Mouse (Mus musculus): Measurements from ENCODE around the gene Ankrd55. TPM values are rescaled to one million over a fixed set of nuclear protein-coding genes. Genes with fewer than 3 reads are reported as not detected.

Gene Ankrd55
- polyA plus RNA-seq, 1 experiment from 2014 or later, result 0.92 TPM

DNA sequence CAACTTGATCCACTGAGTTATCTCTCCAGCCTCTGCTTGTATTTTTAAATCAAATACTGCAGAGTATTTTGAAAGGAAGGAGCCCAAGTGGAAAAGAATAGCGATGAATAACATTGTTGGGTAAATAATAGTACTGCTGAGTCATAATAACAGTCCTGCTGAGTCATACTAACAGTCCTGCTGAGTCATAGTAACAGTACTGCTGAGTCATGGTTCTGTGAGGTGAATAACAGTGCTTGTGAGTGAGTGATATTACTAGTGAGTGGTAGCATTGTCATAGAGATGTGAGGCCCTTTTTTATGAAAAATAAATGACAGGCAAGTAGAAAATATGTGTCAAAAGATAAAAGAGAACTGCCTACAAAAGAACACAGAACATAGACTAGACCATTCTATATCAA lies 1.1 kb upstream of the Ankrd55 start:
- H3K9me3 ChIP-seq (ENCODE audit: control insufficient read depth, low read length), result peaks cover 7% of the 10 kb centered on the region; the same call in 1 of the 2 replicates
- no peak overlapping the region for H3K4me3 ChIP-seq (ENCODE audit: low read depth, low read length)
- no peaks in the 10 kb centered on the region for H3K36me3 ChIP-seq (ENCODE audit: control insufficient read depth, insufficient read depth, low read length)
- H3K27ac ChIP-seq (replicated peaks; ENCODE audit: low read depth, low read length), result no peak overlapping the region
- DNase-seq (ENCODE audit: low spot score) (no peak), ATAC-seq (ENCODE audit: low read depth) (no peak)
- H3K4me2 ChIP-seq (ENCODE audit: low read depth, low read length), result no peak overlapping the region
- H3K4me1 ChIP-seq (ENCODE audit: control insufficient read depth, insufficient read depth, low read length), result peaks cover 21% of the 10 kb centered on the region
- H3K9ac ChIP-seq (ENCODE audit: low read depth, low read length), result no peak overlapping the region
- 85% methylated on average over 1 of the region's 1 CpGs for WGBS
- no peaks in the 10 kb centered on the region for H3K27me3 ChIP-seq (replicated peaks; ENCODE audit: control insufficient read depth, insufficient read depth, low read length)

DNA sequence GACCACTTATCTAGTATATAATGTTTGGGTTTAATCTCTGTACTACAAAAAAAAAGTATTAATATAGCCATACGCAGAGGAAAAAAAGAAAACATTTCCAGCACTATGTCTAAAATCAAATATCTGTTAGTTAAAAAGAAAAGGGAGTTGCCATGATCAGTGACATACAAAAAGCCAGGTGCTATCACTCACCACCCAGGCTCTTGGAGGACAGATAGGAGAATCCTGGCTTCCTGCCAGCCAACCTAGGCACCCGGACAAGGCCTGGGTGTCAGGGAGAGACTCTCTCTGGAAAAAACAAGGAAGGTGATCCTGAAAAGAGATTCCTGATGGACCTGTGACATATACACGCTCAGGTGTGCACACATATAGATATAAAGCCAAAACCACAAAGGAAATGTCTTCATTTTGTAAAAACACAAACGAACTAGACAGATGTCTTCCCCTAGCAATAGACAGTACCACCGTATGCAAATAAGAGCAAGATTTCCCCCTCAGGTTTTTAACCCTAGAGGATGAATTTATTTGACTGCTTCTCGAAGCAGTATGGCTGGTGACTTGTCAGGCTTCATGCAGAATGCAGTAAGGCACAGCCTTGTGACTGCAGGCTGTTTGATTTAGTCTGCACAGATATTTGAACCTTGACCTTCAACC lies 553 bp upstream of the Ankrd55 start:
- WGBS, result 51% methylated on average over 6 of the region's 6 CpGs
- no peak for DNase-seq (ENCODE audit: low spot score)
- peak overlapping the region; percentile 55 for H3K4me2 ChIP-seq (ENCODE audit: low read depth, low read length)
- no peaks in the 10 kb centered on the region for H3K27me3 ChIP-seq (replicated peaks; ENCODE audit: control insufficient read depth, insufficient read depth, low read length)
- no peaks in the 10 kb centered on the region for H3K36me3 ChIP-seq (ENCODE audit: control insufficient read depth, insufficient read depth, low read length)
- peaks cover 21% of the 10 kb centered on the region for H3K4me1 ChIP-seq (ENCODE audit: control insufficient read depth, insufficient read depth, low read length)
- H3K9me3 ChIP-seq (ENCODE audit: control insufficient read depth, low read length), result peaks cover 7% of the 10 kb centered on the region; the same call in 1 of the 2 replicates
- ATAC-seq (ENCODE audit: low read depth), result peak; percentile 8; the same call in 1 of the 2 replicates
- H3K27ac ChIP-seq (replicated peaks; ENCODE audit: low read depth, low read length), result no peak overlapping the region
- H3K4me3 ChIP-seq (ENCODE audit: low read depth, low read length), result peak overlapping the region; percentile 24; the same call in 1 of the 2 replicates
- no peak overlapping the region; the same call in 1 of the 2 replicates for H3K9ac ChIP-seq (ENCODE audit: low read depth, low read length)

DNA sequence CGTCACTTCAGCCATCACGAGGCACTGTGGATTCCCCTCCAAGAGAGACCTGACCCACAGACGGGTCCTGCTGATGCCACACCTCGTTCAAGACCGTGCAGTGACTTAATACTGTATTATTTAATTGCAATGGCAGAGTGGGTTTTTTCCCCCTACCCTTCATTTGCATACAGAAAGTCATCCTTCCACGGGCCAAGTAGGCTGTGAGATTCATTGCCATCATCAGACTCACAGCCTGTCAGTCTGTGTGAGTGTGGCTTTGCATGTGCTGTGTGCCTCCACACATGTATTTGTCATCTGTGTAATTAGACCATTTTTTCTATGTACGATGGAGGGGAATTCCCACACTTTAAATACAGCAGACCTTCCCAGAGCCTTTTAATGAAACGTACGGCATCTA lies 1.1 kb downstream of the Ankrd55 start:
- H3K27ac ChIP-seq (replicated peaks; ENCODE audit: low read depth, low read length), result no peak overlapping the region; the same call in 1 of the 2 replicates
- ATAC-seq (ENCODE audit: low read depth), result no peak
- DNase-seq (ENCODE audit: low spot score), result no peak
- peaks cover 5% of the 10 kb centered on the region; the same call in 1 of the 2 replicates for H3K9me3 ChIP-seq (ENCODE audit: control insufficient read depth, low read length)
- no peaks in the 10 kb centered on the region for H3K36me3 ChIP-seq (ENCODE audit: control insufficient read depth, insufficient read depth, low read length)
- WGBS, result 69% methylated on average over 9 of the region's 9 CpGs
- peak overlapping the region; percentile 55 for H3K4me2 ChIP-seq (ENCODE audit: low read depth, low read length)
- peaks cover 21% of the 10 kb centered on the region for H3K4me1 ChIP-seq (ENCODE audit: control insufficient read depth, insufficient read depth, low read length)
- H3K4me3 ChIP-seq (ENCODE audit: low read depth, low read length), result no peak overlapping the region
- H3K27me3 ChIP-seq (replicated peaks; ENCODE audit: control insufficient read depth, insufficient read depth, low read length), result no peaks in the 10 kb centered on the region
- H3K9ac ChIP-seq (ENCODE audit: low read depth, low read length), result no peak overlapping the region

DNA sequence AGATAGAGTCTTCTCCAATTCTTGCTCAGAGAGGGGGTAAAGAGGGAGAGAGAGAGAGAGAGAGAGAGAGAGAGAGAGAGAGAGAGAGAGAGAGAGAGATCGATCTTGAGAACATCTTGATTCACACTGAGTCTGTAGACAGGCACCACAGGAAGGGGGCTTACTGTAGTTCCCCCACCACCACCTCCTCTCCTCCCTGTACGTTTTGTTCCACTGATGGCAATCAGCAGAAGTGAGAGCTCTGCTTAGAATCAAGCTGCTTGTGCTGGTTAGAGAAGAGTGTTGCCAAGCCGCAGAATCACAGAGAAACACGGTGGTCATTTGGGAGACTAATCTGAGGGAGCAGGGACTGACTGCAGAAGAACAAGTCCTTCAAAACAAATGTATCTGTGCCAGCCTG lies 1.7 kb downstream of the Ankrd55 start:
- H3K9me3 ChIP-seq (ENCODE audit: control insufficient read depth, low read length), result no peaks in the 10 kb centered on the region
- WGBS, result 43% methylated on average over 4 of the region's 4 CpGs

DNA sequence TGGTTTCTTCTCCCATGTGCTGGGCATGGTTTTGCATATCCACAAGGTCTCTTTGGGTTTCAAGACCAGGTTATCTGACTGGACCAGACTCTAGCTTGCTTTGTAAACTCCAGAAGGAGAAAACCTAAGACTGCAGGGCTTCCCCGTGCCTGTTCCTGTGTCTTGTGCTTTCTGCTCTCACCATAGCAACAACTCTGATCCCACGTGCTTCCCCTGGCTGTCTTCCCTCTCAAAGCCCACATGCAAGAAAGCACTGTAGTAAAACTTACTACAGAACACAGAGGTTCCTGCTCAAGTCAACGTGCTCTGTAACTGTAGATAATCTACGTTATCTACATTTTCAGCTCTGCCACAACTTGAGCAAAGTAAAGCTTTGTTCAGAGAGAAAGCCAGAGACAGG lies 4.2 kb downstream of the Ankrd55 start:
- H3K27ac ChIP-seq (replicated peaks; ENCODE audit: low read depth, low read length), result no peak overlapping the region
- no peak for DNase-seq (ENCODE audit: low spot score)
- H3K4me2 ChIP-seq (ENCODE audit: low read depth, low read length), result no peak overlapping the region
- peaks cover 21% of the 10 kb centered on the region for H3K4me1 ChIP-seq (ENCODE audit: control insufficient read depth, insufficient read depth, low read length)
- H3K9ac ChIP-seq (ENCODE audit: low read depth, low read length), result no peak overlapping the region
- H3K9me3 ChIP-seq (ENCODE audit: control insufficient read depth, low read length), result no peaks in the 10 kb centered on the region
- no peak for ATAC-seq (ENCODE audit: low read depth)
- 57% methylated on average over 4 of the region's 4 CpGs for WGBS
- no peaks in the 10 kb centered on the region for H3K27me3 ChIP-seq (replicated peaks; ENCODE audit: control insufficient read depth, insufficient read depth, low read length)
- no peaks in the 10 kb centered on the region for H3K36me3 ChIP-seq (ENCODE audit: control insufficient read depth, insufficient read depth, low read length)
- H3K4me3 ChIP-seq (ENCODE audit: low read depth, low read length), result no peak overlapping the region

More for the DNA sequence above, 1.7 kb downstream of the Ankrd55 start:
- Histone ChIP-seq H3K27me3 (replicated peaks; ENCODE audit: control insufficient read depth, insufficient read depth, low read length) (no peaks in the 10 kb centered on the region), H3K4me2 (ENCODE audit: low read depth, low read length) (no peak overlapping the region), H3K4me3 (ENCODE audit: low read depth, low read length) (no peak overlapping the region), H3K36me3 (ENCODE audit: control insufficient read depth, insufficient read depth, low read length) (no peaks in the 10 kb centered on the region), H3K4me1 (ENCODE audit: control insufficient read depth, insufficient read depth, low read length) (peaks cover 21% of the 10 kb centered on the region), H3K9ac (ENCODE audit: low read depth, low read length) (peak overlapping the region; percentile 19; the same call in 1 of the 2 replicates), H3K27ac (replicated peaks; ENCODE audit: low read depth, low read length) (0 out of 2 replicates have a peak overlapping the region, but pooled peaks have one; percentile 15)
- ATAC-seq (ENCODE audit: low read depth), result no peak
- no peak for DNase-seq (ENCODE audit: low spot score)

DNA sequence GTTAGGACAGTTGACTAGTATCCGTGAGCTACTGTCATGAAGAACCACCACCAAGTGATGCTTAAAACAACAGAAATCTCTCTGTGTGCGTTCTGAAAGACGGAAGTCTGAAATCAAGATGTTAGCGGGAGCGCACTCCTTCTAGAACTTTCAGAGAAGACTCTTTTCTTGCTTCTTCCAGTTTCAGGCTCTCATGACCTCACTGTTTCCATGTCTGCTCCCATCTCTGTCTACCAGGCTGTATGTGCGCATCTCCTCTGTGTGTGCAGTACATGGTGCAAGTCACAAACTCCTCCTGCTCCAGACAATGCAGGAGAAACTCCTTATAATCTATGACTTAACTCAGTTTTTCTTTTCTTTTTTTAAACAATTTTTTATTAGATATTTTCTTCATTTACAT lies 4.8 kb downstream of the Ankrd55 start:
- 94% methylated on average over 6 of the region's 6 CpGs for WGBS
- Histone ChIP-seq H3K27ac (replicated peaks; ENCODE audit: low read depth, low read length) (no peak overlapping the region), H3K9ac (ENCODE audit: low read depth, low read length) (no peak overlapping the region), H3K27me3 (replicated peaks; ENCODE audit: control insufficient read depth, insufficient read depth, low read length) (no peaks in the 10 kb centered on the region), H3K36me3 (ENCODE audit: control insufficient read depth, insufficient read depth, low read length) (no peaks in the 10 kb centered on the region), H3K4me1 (ENCODE audit: control insufficient read depth, insufficient read depth, low read length) (peaks cover 15% of the 10 kb centered on the region), H3K4me3 (ENCODE audit: low read depth, low read length) (no peak overlapping the region), H3K4me2 (ENCODE audit: low read depth, low read length) (no peak overlapping the region), H3K9me3 (ENCODE audit: control insufficient read depth, low read length) (no peaks in the 10 kb centered on the region)
- ATAC-seq (ENCODE audit: low read depth) (no peak), DNase-seq (ENCODE audit: low spot score) (no peak)

DNA sequence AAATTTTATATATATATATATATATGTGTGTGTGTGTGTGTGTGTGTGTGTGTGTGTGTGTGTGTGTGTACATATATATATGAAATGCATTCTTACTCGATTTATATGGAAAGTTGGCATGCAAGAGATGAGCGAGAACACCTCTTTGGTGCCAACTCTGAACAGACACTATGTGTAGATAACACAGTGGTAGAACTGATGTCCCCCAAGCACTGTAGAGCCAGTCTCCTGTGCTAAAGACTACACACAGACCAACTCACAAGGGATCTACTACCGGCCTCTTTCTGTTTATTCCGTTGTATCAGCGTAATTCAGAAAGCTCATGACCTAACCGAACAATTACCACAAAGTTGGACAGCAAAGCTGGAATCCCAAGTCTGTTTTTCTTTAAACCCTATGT lies 6.2 kb downstream of the Ankrd55 start:
- WGBS, result 89% methylated on average over 6 of the region's 6 CpGs
- Histone ChIP-seq H3K4me3 (ENCODE audit: low read depth, low read length) (no peak overlapping the region), H3K27ac (replicated peaks; ENCODE audit: low read depth, low read length) (no peak overlapping the region), H3K9ac (ENCODE audit: low read depth, low read length) (no peak overlapping the region), H3K27me3 (replicated peaks; ENCODE audit: control insufficient read depth, insufficient read depth, low read length) (no peaks in the 10 kb centered on the region), H3K4me1 (ENCODE audit: control insufficient read depth, insufficient read depth, low read length) (peaks cover 7% of the 10 kb centered on the region; the same call in 1 of the 2 replicates), H3K9me3 (ENCODE audit: control insufficient read depth, low read length) (no peaks in the 10 kb centered on the region), H3K4me2 (ENCODE audit: low read depth, low read length) (no peak overlapping the region), H3K36me3 (ENCODE audit: control insufficient read depth, insufficient read depth, low read length) (no peaks in the 10 kb centered on the region)
- no peak for DNase-seq (ENCODE audit: low spot score)
- no peak for ATAC-seq (ENCODE audit: low read depth)

DNA sequence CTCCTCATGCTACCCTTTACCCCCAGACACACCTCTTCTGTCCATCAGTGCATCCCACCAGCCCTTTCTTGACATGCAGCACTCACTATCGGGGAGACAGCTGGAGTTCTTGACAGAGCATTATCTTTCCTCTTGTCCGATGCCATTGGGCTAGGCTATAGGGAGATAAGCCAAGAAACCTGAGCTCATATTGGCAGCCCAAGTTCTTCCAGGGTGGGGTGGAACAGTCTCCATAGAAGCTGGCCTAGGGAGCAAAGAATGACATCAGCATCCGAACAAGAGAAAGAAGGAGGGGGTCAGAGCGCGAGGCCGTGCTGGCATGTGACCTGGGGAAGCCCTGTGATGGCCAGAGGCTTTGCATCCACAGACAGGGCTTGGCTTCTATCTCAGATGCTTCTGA lies 9.5 kb downstream of the Ankrd55 start:
- no peak for ATAC-seq (ENCODE audit: low read depth)
- no peaks in the 10 kb centered on the region for H3K36me3 ChIP-seq (ENCODE audit: control insufficient read depth, insufficient read depth, low read length)
- no peak overlapping the region for H3K4me2 ChIP-seq (ENCODE audit: low read depth, low read length)
- DNase-seq (ENCODE audit: low spot score), result no peak
- H3K4me1 ChIP-seq (ENCODE audit: control insufficient read depth, insufficient read depth, low read length), result 0 out of 2 replicates have a peak, but pooled peaks cover 3% of the 10 kb centered on the region
- H3K27me3 ChIP-seq (replicated peaks; ENCODE audit: control insufficient read depth, insufficient read depth, low read length), result no peaks in the 10 kb centered on the region
- no peak overlapping the region for H3K9ac ChIP-seq (ENCODE audit: low read depth, low read length)
- WGBS, result 89% methylated on average over 5 of the region's 6 CpGs
- no peak overlapping the region for H3K4me3 ChIP-seq (ENCODE audit: low read depth, low read length)
- no peaks in the 10 kb centered on the region for H3K9me3 ChIP-seq (ENCODE audit: control insufficient read depth, low read length)
- no peak overlapping the region for H3K27ac ChIP-seq (replicated peaks; ENCODE audit: low read depth, low read length)

DNA sequence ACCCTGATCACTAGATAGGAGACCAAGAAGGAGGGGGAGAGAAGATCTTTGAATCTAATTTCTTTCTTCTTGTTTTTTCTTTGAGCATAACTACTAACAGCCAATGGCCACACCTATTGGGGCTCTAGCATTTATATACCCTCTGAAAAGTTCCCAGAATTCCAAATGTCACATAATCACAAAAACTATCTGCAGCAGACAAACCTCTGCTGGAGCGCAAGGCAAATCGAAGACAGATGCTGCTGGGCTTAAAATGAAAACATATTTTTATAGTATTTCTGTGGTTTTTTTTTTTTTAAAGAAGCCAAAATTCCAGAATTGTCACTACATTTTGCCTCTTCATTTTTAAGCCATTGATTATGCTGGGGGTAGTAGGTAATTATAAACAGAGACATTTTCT lies 15.2 kb downstream of the Ankrd55 start:
- Histone ChIP-seq H3K9ac (ENCODE audit: low read depth, low read length) (no peak overlapping the region), H3K4me1 (ENCODE audit: control insufficient read depth, insufficient read depth, low read length) (peaks cover 7% of the 10 kb centered on the region; the same call in 1 of the 2 replicates), H3K4me3 (ENCODE audit: low read depth, low read length) (no peak overlapping the region), H3K27me3 (replicated peaks; ENCODE audit: control insufficient read depth, insufficient read depth, low read length) (no peaks in the 10 kb centered on the region), H3K36me3 (ENCODE audit: control insufficient read depth, insufficient read depth, low read length) (no peaks in the 10 kb centered on the region), H3K9me3 (ENCODE audit: control insufficient read depth, low read length) (0 out of 2 replicates have a peak, but pooled peaks cover 4% of the 10 kb centered on the region), H3K27ac (replicated peaks; ENCODE audit: low read depth, low read length) (peak overlapping the region; percentile 61), H3K4me2 (ENCODE audit: low read depth, low read length) (no peak overlapping the region)
- DNase-seq (ENCODE audit: low spot score), result peak; percentile 69
- no peak for ATAC-seq (ENCODE audit: low read depth)
- 60% methylated on average over 2 of the region's 2 CpGs for WGBS
